Mouse (Mus musculus): ENCODE results near the gene Ptprn2. TPM values are rescaled to one million over a fixed set of nuclear protein-coding genes. Genes with fewer than 3 reads are reported as not detected.

The Ptprn2 gene
- total RNA-seq, 4 experiments from 2014 or later: 0.10 TPM; not detected in 3

- DNase-seq (ENCODE audit: low spot score in 2 of 2): no peak
These were observed 388.5 kb downstream of the Ptprn2 start for GRCm38 (mm10) chr12:116873866-116874585.

- no peak for DNase-seq (ENCODE audit: low spot score in 2 of 2)
These were observed 402.2 kb downstream of the Ptprn2 start for GRCm38 (mm10) chr12:116887496-116888281.

DNA sequence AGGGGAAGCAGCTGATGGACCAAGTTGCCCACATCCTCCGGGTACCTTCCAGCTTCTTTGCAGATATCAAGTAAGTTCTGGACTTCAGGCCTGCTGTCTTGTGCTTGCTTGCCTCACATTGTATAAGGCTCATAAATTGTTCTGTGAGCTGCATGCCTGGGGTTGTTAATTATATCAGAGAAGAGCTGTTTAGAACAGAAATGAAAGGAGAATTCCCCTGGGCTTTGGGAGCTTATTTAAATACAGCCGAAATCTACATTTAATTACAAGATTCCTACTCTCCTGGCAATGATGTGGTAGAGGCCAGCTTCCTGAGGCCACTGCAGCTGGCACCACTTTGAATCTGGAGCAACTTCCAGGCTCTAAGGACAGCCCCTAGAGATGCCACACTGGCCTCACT, 403.3 kb downstream of the Ptprn2 start:
- no peak for DNase-seq (ENCODE audit: low spot score in 2 of 2)

- DNase-seq (ENCODE audit: low spot score in 2 of 2): no peak
These were observed 407.1 kb downstream of the Ptprn2 start for GRCm38 (mm10) chr12:116892584-116892983.

GRCm38 (mm10) chr12:116896651-116897050, 411.1 kb downstream of the Ptprn2 start:
- no peak for DNase-seq (ENCODE audit: low spot score in 2 of 2)

GRCm38 (mm10) chr12:116901773-116902172, 416.3 kb downstream of the Ptprn2 start:
- no peak for DNase-seq (ENCODE audit: low spot score in 2 of 2)

- DNase-seq (ENCODE audit: low spot score in 2 of 2): no peak
These were observed 421.9 kb downstream of the Ptprn2 start for GRCm38 (mm10) chr12:116907424-116907823.

- DNase-seq (ENCODE audit: low spot score in 2 of 2): no peak
These were observed 423.1 kb downstream of the Ptprn2 start for GRCm38 (mm10) chr12:116908668-116909067.

- DNase-seq (ENCODE audit: low spot score in 2 of 2): no peak
These were observed 431.3 kb downstream of the Ptprn2 start for GRCm38 (mm10) chr12:116916776-116917175.

- DNase-seq (ENCODE audit: low spot score in 2 of 2): no peak
These were observed 433.7 kb downstream of the Ptprn2 start for GRCm38 (mm10) chr12:116919185-116919584.

GRCm38 (mm10) chr12:116919691-116920526, 434.4 kb downstream of the Ptprn2 start:
- no peak for DNase-seq (ENCODE audit: low spot score in 2 of 2)

GRCm38 (mm10) chr12:116927115-116927514, 441.6 kb downstream of the Ptprn2 start:
- no peak for DNase-seq (ENCODE audit: low spot score in 2 of 2)

DNA sequence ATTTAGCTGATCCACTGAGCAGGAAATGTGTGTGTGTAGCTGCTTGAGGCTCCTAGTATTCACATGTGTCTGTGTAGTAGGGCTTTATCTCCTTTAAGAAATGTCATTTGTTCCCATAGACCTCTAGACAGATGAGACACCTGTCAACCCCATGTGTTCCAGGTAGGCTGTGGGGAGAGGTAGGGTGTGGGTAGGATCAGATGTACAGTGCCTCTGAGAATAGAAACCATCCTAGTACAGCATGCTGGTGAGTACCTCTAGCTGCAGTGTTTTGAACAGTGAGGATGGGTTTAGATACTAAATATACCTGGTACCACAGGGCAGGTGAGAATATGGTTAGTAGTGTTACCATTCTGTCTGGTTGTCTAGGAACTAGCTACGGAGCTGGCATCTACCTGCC, 442.0 kb downstream of the Ptprn2 start:
- DNase-seq (ENCODE audit: low spot score in 2 of 2): no peak

GRCm38 (mm10) chr12:116938158-116938854, 452.8 kb downstream of the Ptprn2 start:
- no peak for DNase-seq (ENCODE audit: low spot score in 2 of 2)

DNA sequence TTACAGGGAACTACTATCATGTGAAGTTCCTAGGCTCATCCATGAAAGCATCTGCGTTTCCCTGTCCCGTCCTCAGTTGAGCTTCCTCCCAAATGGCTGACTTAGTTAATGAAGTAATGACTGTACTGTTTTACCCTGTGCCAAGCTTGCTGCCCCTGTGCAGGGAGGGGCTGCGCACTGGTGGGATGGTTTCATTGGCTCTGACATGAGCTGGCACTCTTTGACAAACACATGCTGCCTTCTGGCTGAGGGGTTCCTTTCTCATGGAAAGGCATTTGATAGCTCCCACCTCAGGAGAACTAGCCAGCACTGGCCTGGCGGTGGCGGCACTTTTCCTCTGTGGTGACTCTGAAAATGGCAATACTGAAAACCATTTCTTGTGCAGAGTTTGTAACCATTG, 458.4 kb downstream of the Ptprn2 start:
- no peak for DNase-seq (ENCODE audit: low spot score in 2 of 2)

DNA sequence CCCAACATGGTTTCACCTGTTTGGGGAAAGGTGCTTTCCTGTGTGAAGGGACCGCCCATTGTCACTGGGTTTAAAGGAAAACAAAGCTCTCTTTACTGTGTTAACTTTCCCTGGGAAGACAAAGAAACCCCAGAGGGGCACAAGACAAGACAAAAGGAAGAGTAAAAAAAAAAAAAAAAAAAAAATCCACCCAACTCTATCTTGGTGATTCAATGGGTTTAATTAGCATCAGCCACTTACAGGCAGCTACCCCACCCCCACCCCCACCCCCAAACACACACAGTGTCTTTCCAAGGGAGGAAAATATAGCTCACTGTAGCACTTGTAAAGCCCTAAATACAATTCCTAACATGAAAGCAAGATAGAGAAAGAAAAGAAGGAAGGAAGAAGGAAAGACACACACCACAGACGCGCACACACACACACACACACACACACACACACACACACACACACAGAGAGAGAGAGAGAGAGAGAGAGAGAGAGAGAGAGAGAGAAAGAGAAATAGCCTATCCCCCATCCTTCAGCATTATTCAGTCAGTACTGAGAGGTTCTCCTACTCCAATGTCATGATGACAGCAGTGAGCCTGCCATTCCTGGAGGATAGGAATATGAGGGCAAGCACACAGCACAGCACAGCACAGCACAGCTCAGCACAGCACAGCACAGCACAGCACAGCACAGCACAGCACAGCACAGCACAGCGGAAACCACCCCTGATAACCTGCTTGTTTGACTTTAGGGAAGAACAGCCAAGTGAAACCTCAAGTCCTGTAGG, 462.8 kb downstream of the Ptprn2 start:
- no peak for DNase-seq (ENCODE audit: low spot score in 2 of 2)

DNA sequence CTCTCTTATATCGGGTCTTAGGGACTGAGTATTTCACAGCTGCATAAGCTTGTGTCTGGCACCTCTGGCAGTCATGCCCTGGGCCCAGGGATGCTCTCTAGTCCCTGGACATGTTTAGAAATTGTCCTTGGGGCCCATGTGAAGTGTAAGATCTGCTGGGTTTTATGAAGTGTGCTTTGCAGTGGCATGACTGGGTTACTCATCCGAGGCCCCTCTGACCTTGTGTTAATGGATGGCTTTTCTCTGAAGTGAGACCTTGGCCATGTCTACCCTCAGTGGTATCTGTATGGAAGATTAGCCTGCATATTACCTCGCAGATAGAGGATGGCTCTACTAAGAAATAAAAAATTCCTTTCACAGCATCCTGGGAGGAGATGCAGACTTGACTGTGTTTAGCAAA, 464.2 kb downstream of the Ptprn2 start:
- DNase-seq (ENCODE audit: low spot score in 2 of 2): no peak

DNA sequence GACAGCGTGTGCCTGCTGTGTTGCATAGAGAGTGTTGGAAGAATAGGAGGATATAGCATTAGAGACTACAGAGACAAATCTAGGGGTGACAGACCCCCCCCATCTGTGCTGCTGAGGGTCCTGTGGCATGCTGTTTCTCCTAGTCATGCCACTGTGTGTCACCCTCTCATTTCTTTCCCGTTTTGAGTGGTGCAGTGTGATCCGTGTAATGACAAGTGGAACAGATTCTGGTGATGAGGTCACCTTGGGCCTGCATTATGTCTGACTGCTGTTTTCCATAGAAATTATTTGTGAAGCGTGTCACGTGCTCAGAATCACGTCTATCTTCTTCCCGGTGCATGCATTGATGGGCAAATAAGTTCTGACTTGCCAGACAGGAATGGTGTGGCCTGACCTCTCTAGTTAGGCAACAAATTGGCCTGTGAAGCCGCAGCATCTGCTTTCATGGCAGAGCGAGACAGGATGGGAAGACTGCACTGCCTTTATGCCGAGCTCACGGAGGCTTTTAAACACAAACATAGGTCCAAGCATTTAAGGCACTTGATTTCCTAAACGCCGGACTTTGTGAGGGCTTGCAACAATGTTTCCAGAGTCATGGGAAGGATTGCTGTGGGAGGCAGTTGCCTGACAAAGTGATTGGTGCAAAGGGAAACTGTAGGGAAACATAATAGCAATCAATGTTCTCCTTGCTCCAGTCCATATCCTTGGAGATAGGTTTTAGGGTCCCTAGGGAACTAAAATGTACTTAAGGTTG, 467.1 kb downstream of the Ptprn2 start:
- DNase-seq (ENCODE audit: low spot score in 2 of 2): no peak

DNA sequence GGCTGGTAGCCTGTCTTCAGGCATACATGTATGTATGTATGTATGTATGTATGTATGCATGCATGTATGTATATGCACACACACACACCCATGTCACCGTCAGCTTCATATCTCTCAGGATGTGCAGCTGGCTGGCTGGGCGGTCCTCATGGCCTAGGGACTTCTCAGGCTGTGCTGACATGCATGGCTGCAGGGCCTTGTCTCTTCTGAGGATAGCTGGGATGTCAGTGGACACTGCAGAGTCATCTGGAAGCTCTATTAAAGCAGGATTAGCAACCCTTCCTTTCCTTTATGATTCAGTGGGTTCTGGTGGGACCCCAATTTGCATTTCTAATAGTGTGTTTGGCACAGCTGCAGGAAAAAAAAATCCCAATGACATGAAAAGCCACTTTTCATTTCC, 473.6 kb downstream of the Ptprn2 start:
- DNase-seq (ENCODE audit: low spot score in 2 of 2): no peak

GRCm38 (mm10) chr12:116963906-116964305, 478.4 kb downstream of the Ptprn2 start:
- DNase-seq (ENCODE audit: low spot score in 2 of 2): no peak

Measured in gastrocnemius, adult 8-10 months (tissue).